Mouse (Mus musculus): ENCODE measurements around the gene Stx19. TPM values are rescaled to one million over a fixed set of nuclear protein-coding genes. Genes with fewer than 3 reads are reported as not detected.

Gene Stx19
- polyA plus RNA-seq, 1 experiment from 2014 or later = 0.90 TPM

- Histone ChIP-seq H3K9me3 (no peaks in the 10 kb centered on the region), H3K9ac (replicated peaks) (no peak overlapping the region), H3K36me3 (no peaks in the 10 kb centered on the region), H3K27me3 (no peaks in the 10 kb centered on the region), H3K4me1 (replicated peaks) (no peaks in the 10 kb centered on the region), H3K4me3 (replicated peaks) (no peak overlapping the region), H3K4me2 (no peak overlapping the region), H3K27ac (no peak overlapping the region)
- ATAC-seq (ENCODE audit: insufficient number of reproducible peaks, insufficient read depth, low FRiP score, low TSS enrichment, low read depth) = no peak
- 86% methylated on average over 3 of the region's 3 CpGs for WGBS
These were observed 38.2 kb downstream of the Stx19 start for GRCm38 (mm10) chr16:62852464-62853252.

- H3K9me3 ChIP-seq = no peaks in the 10 kb centered on the region
- H3K27me3 ChIP-seq = no peaks in the 10 kb centered on the region
- H3K4me1 ChIP-seq (replicated peaks) = no peaks in the 10 kb centered on the region
- H3K4me2 ChIP-seq = peak overlapping the region; percentile 79
- peak overlapping the region; percentile 59 for H3K4me3 ChIP-seq (replicated peaks)
- peak overlapping the region; percentile 68 for H3K27ac ChIP-seq
- ATAC-seq (ENCODE audit: insufficient number of reproducible peaks, insufficient read depth, low FRiP score, low TSS enrichment, low read depth) = no peak
- peak overlapping the region; percentile 78 for H3K9ac ChIP-seq (replicated peaks)
- H3K36me3 ChIP-seq = no peaks in the 10 kb centered on the region
- WGBS = 18% methylated on average over 3 of the region's 3 CpGs
These were observed 39.2 kb downstream of the Stx19 start for GRCm38 (mm10) chr16:62853611-62854126.

GRCm38 (mm10) chr16:62854191-62855068, 40.0 kb downstream of the Stx19 start, which contains the start of gene Pros1:
Gene Pros1, plus strand, starts transcription at chr16:62854307.
- Histone ChIP-seq H3K9ac (replicated peaks) (peak within 1 kb of the TSS; percentile 78), H3K4me1 (replicated peaks) (no peaks in the 10 kb centered on the region), H3K4me2 (peak within 1 kb of the TSS; percentile 79), H3K27me3 (no peaks in the 10 kb centered on the region), H3K9me3 (no peaks in the 10 kb centered on the region), H3K4me3 (replicated peaks) (peak within 1 kb of the TSS; percentile 59), H3K27ac (peak within 1 kb of the TSS; percentile 68), H3K36me3 (no peaks in the 10 kb centered on the region)
- peak; percentile 94; the same call in 1 of the 2 replicates for ATAC-seq (ENCODE audit: insufficient number of reproducible peaks, insufficient read depth, low FRiP score, low TSS enrichment, low read depth)
- 4% methylated on average over 41 of the region's 42 CpGs for WGBS

- H3K9ac ChIP-seq (replicated peaks) = no peak overlapping the region
- no peak overlapping the region for H3K4me3 ChIP-seq (replicated peaks)
- no peaks in the 10 kb centered on the region for H3K36me3 ChIP-seq
- no peaks in the 10 kb centered on the region for H3K9me3 ChIP-seq
- H3K27me3 ChIP-seq = no peaks in the 10 kb centered on the region
- no peak overlapping the region for H3K4me2 ChIP-seq
- H3K4me1 ChIP-seq (replicated peaks) = no peaks in the 10 kb centered on the region
- no peak overlapping the region for H3K27ac ChIP-seq
- WGBS = 78% methylated on average over 6 of the region's 6 CpGs
- no peak for ATAC-seq (ENCODE audit: insufficient number of reproducible peaks, insufficient read depth, low FRiP score, low TSS enrichment, low read depth)
These were observed 40.9 kb downstream of the Stx19 start for GRCm38 (mm10) chr16:62855385-62855784.

GRCm38 (mm10) chr16:62856273-62856672, 41.8 kb downstream of the Stx19 start:
- no peak for ATAC-seq (ENCODE audit: insufficient number of reproducible peaks, insufficient read depth, low FRiP score, low TSS enrichment, low read depth)
- Histone ChIP-seq H3K4me2 (no peak overlapping the region), H3K9me3 (no peaks in the 10 kb centered on the region), H3K9ac (replicated peaks) (no peak overlapping the region), H3K36me3 (no peaks in the 10 kb centered on the region), H3K27me3 (no peaks in the 10 kb centered on the region), H3K4me1 (replicated peaks) (no peaks in the 10 kb centered on the region), H3K27ac (no peak overlapping the region), H3K4me3 (replicated peaks) (no peak overlapping the region)
- 92% methylated on average over 2 of the region's 2 CpGs for WGBS

- ATAC-seq (ENCODE audit: insufficient number of reproducible peaks, insufficient read depth, low FRiP score, low TSS enrichment, low read depth) = no peak
- H3K9me3 ChIP-seq = no peaks in the 10 kb centered on the region
- H3K27me3 ChIP-seq = no peaks in the 10 kb centered on the region
- no peak overlapping the region for H3K4me3 ChIP-seq (replicated peaks)
- H3K9ac ChIP-seq (replicated peaks) = no peak overlapping the region
- no peaks in the 10 kb centered on the region for H3K36me3 ChIP-seq
- no peak overlapping the region for H3K27ac ChIP-seq
- 88% methylated on average over 2 of the region's 2 CpGs for WGBS
- H3K4me2 ChIP-seq = no peak overlapping the region
- H3K4me1 ChIP-seq (replicated peaks) = no peaks in the 10 kb centered on the region
These were observed 43.0 kb downstream of the Stx19 start for GRCm38 (mm10) chr16:62857498-62857897.

GRCm38 (mm10) chr16:62858018-62858417, 43.5 kb downstream of the Stx19 start:
- H3K9me3 ChIP-seq = no peaks in the 10 kb centered on the region
- no peak overlapping the region for H3K4me3 ChIP-seq (replicated peaks)
- H3K36me3 ChIP-seq = no peaks in the 10 kb centered on the region
- 92% methylated on average over 1 of the region's 1 CpGs for WGBS
- H3K27ac ChIP-seq = no peak overlapping the region
- no peak overlapping the region for H3K9ac ChIP-seq (replicated peaks)
- ATAC-seq (ENCODE audit: insufficient number of reproducible peaks, insufficient read depth, low FRiP score, low TSS enrichment, low read depth) = no peak
- H3K27me3 ChIP-seq = no peaks in the 10 kb centered on the region
- no peaks in the 10 kb centered on the region for H3K4me1 ChIP-seq (replicated peaks)
- H3K4me2 ChIP-seq = no peak overlapping the region

- Histone ChIP-seq H3K27me3 (no peaks in the 10 kb centered on the region), H3K36me3 (no peaks in the 10 kb centered on the region), H3K4me3 (replicated peaks) (no peak overlapping the region), H3K4me1 (replicated peaks) (no peaks in the 10 kb centered on the region), H3K9me3 (no peaks in the 10 kb centered on the region), H3K9ac (replicated peaks) (no peak overlapping the region), H3K4me2 (no peak overlapping the region), H3K27ac (no peak overlapping the region)
- ATAC-seq (ENCODE audit: insufficient number of reproducible peaks, insufficient read depth, low FRiP score, low TSS enrichment, low read depth) = no peak
- WGBS = 81% methylated on average over 1 of the region's 1 CpGs
These were observed 45.7 kb downstream of the Stx19 start for GRCm38 (mm10) chr16:62860140-62860539.

GRCm38 (mm10) chr16:62861455-62861854, 47.0 kb downstream of the Stx19 start:
- 78% methylated on average over 6 of the region's 6 CpGs for WGBS
- Histone ChIP-seq H3K4me3 (replicated peaks) (no peak overlapping the region), H3K4me1 (replicated peaks) (no peaks in the 10 kb centered on the region), H3K27ac (no peak overlapping the region), H3K9ac (replicated peaks) (no peak overlapping the region), H3K9me3 (no peaks in the 10 kb centered on the region), H3K27me3 (no peaks in the 10 kb centered on the region), H3K36me3 (no peaks in the 10 kb centered on the region), H3K4me2 (no peak overlapping the region)
- no peak for ATAC-seq (ENCODE audit: insufficient number of reproducible peaks, insufficient read depth, low FRiP score, low TSS enrichment, low read depth)

- H3K36me3 ChIP-seq = no peaks in the 10 kb centered on the region
- H3K4me1 ChIP-seq (replicated peaks) = peaks cover 3% of the 10 kb centered on the region
- H3K27ac ChIP-seq = peak overlapping the region; percentile 53; the same call in 1 of the 2 replicates
- WGBS = 45% methylated on average over 5 of the region's 5 CpGs
- H3K4me3 ChIP-seq (replicated peaks) = no peak overlapping the region
- no peak for ATAC-seq (ENCODE audit: insufficient number of reproducible peaks, insufficient read depth, low FRiP score, low TSS enrichment, low read depth)
- H3K27me3 ChIP-seq = no peaks in the 10 kb centered on the region
- H3K9me3 ChIP-seq = 0 out of 2 replicates have a peak, but pooled peaks cover 4% of the 10 kb centered on the region
- H3K9ac ChIP-seq (replicated peaks) = no peak overlapping the region
- H3K4me2 ChIP-seq = no peak overlapping the region
These were observed 58.2 kb downstream of the Stx19 start for GRCm38 (mm10) chr16:62872688-62873117.

- H3K27me3 ChIP-seq = no peaks in the 10 kb centered on the region
- no peak overlapping the region for H3K27ac ChIP-seq
- H3K36me3 ChIP-seq = no peaks in the 10 kb centered on the region
- ATAC-seq (ENCODE audit: insufficient number of reproducible peaks, insufficient read depth, low FRiP score, low TSS enrichment, low read depth) = no peak
- H3K9me3 ChIP-seq = 0 out of 2 replicates have a peak, but pooled peaks cover 4% of the 10 kb centered on the region
- WGBS = 8% methylated on average over 4 of the region's 4 CpGs
- no peak overlapping the region for H3K4me2 ChIP-seq
- H3K9ac ChIP-seq (replicated peaks) = no peak overlapping the region
- no peak overlapping the region for H3K4me3 ChIP-seq (replicated peaks)
- H3K4me1 ChIP-seq (replicated peaks) = peaks cover 3% of the 10 kb centered on the region
These were observed 58.7 kb downstream of the Stx19 start for GRCm38 (mm10) chr16:62873180-62873579.
